Mouse (Mus musculus) heart, postnatal 10 days (tissue): ENCODE measurements around the gene Lgi2. TPM values are rescaled to one million over a fixed set of nuclear protein-coding genes. Genes with fewer than 3 reads are reported as not detected.

Source experiments
- total RNA-seq, 2 experiments: library from RNA; stranded (reverse); gene quantifications; 2 replicates each; pipeline ENCODE4 v1.2.3; 2021

Gene Lgi2
- total RNA-seq, 2 experiments from 2014 or later = 1.3 to 1.4 TPM

Other genes starting within 250 kb of the Lgi2 start
- 10 to 100 TPM in 1 of 2 experiments, 1 to 10 TPM in 1; 8.6 to 13.0 TPM for gene Sod3, start 202.7 kb downstream of the Lgi2 start, total RNA-seq
- 1 to 10 TPM; 6.1 to 7.3 TPM for gene Ccdc149, start 94.9 kb downstream of the Lgi2 start, total RNA-seq
- gene Sepsecs, start 103.2 kb upstream of the Lgi2 start, total RNA-seq = 10 to 100 TPM in 1 of 2 experiments, 1 to 10 TPM in 1; 9.5 to 10.2 TPM
- 1 to 10 TPM; 4.4 to 4.8 TPM for gene Pi4k2b, start 175.1 kb upstream of the Lgi2 start, total RNA-seq
- 1 to 10 TPM; 6.3 to 7.8 TPM for gene Zcchc4, start 208.9 kb upstream of the Lgi2 start, total RNA-seq